Comparison of ENCODE assay signal across 1 mouse cellular context in genomic region chr1:152796683-152797263, GRCm38 (mm10).
TF ChIP-seq lines count a peak whose summit lies in the region.

No protein-coding gene starts in this region.

TF ChIP-seq in ES-E14, 5 proteins besides CTCF, POLR2A, EP300 and RAD21 (continued from another document):
- TF ChIP-seq ZNF384 (IDR thresholded peaks at IDR 0.05; ENCODE audit: low read depth, low read length), result no peak
- no peak for TF ChIP-seq MAFK (IDR thresholded peaks at IDR 0.05; ENCODE audit: insufficient read depth, low read depth, low read length)
- TF ChIP-seq ZC3H11A (IDR thresholded peaks at IDR 0.05; ENCODE audit: borderline replicate concordance, low read depth, low read length), result no peak
- TF ChIP-seq CHD2 (IDR thresholded peaks at IDR 0.05; ENCODE audit: low read depth, low read length), result no peak
